Mouse (Mus musculus) intestine, postnatal 0 days (tissue): ENCODE results near the gene Zfp366. TPM values are rescaled to one million over a fixed set of nuclear protein-coding genes. Genes with fewer than 3 reads are reported as not detected.

Experiments used
- ATAC-seq: fragments of 200-750 bp; cut with Nextera tagmentation; 2 replicates; pipeline ENCODE4 v1.8.0; 2017; ENCODE audit warnings: mild to moderate bottlenecking, moderate TSS enrichment, moderate library complexity
- H3K27ac ChIP-seq: fragments of 300-500 bp; sonication (generic); 2 replicates; pipeline ENCODE4 v1.5.1; 2014; ENCODE audit warnings: mild to moderate bottlenecking, low read depth, low read length, moderate library complexity
- H3K27me3 ChIP-seq: fragments of 300-500 bp; sonication (generic); replicated peaks from 2 replicates; pipeline ENCODE4 v1.6.1; 2014; ENCODE audit warnings: low read length, mixed read lengths; ENCODE audit not compliant: control insufficient read depth, insufficient read depth
- H3K36me3 ChIP-seq: fragments of 300-500 bp; sonication (generic); 2 replicates; pipeline ENCODE4 v1.6.1; 2014; ENCODE audit warnings: mild to moderate bottlenecking, moderate library complexity; ENCODE audit not compliant: control insufficient read depth, insufficient read depth
- H3K4me1 ChIP-seq: fragments of 300-500 bp; sonication (generic); replicated peaks from 2 replicates; pipeline ENCODE4 v1.6.1; 2014; ENCODE audit warnings: antibody characterized with exemption, low read length, mixed read lengths; ENCODE audit not compliant: control insufficient read depth, insufficient read depth
- H3K4me2 ChIP-seq: fragments of 300-500 bp; sonication (generic); replicated peaks from 2 replicates; pipeline ENCODE4 v1.6.1; 2014; ENCODE audit warnings: low read depth, mild to moderate bottlenecking, moderate library complexity
- H3K4me3 ChIP-seq: fragments of 300-500 bp; sonication (generic); 2 replicates; pipeline ENCODE4 v1.5.1; 2014; ENCODE audit warnings: low read depth, low read length
- H3K9ac ChIP-seq: fragments of 300-500 bp; sonication (generic); 2 replicates; pipeline ENCODE4 v1.6.1; 2014; ENCODE audit warnings: mild to moderate bottlenecking, low read depth, low read length
- H3K9me3 ChIP-seq: fragments of 300-500 bp; sonication (generic); 2 replicates; pipeline ENCODE4 v1.6.1; 2016; ENCODE audit warnings: mixed run types; ENCODE audit not compliant: control insufficient read depth
- CTCF ChIP-seq: sonication (generic); IDR thresholded peaks from 2 replicates; pipeline ENCODE4 v1.5.1; 2016; ENCODE audit warnings: low read depth, mild to moderate bottlenecking, control low read depth, antibody characterized with exemption, moderate library complexity
- WGBS: fragments of 180-500 bp; shearing (Covaris S2); extraction: QIAGEN DNeasy Blood & Tissue Kit; methylation state at CpG from one replicate; pipeline ENCODE4 v1.1.7; 2014; 5-methylcytosine and 5-hydroxymethylcytosine counted together
- polyA plus RNA-seq: library from polyadenylated mRNA; unstranded; fragments of >200 nt; fragmentation: Nextera tagmentation; extraction: Ambion mirVana; gene quantifications from 2 replicates; pipeline ENCODE4 v1.2.1, GENCODE M21; 2015

The Zfp366 gene
- polyA plus RNA-seq, 1 experiment from 2014 or later = 0.39 TPM

GRCm38 (mm10) chr13:99239741-99240140 is 55.1 kb downstream of the Zfp366 start:
- no peak for ATAC-seq
- Histone ChIP-seq H3K27me3 (no peaks in the 10 kb centered on the region), H3K9me3 (no peaks in the 10 kb centered on the region), H3K4me1 (peaks cover 6% of the 10 kb centered on the region; the same call in 1 of the 2 replicates), H3K4me2 (no peak overlapping the region), H3K4me3 (no peak overlapping the region), H3K36me3 (no peaks in the 10 kb centered on the region), H3K9ac (no peak overlapping the region), H3K27ac (peak overlapping the region; percentile 83; the same call in 1 of the 2 replicates)
- 49% methylated on average over 6 of the region's 6 CpGs for WGBS
- no peak for TF ChIP-seq CTCF

- no peak for ATAC-seq
- Histone ChIP-seq H3K36me3 (no peaks in the 10 kb centered on the region), H3K27me3 (no peaks in the 10 kb centered on the region), H3K27ac (no peak overlapping the region), H3K4me3 (no peak overlapping the region), H3K4me2 (no peak overlapping the region), H3K9me3 (no peaks in the 10 kb centered on the region), H3K4me1 (peaks cover 6% of the 10 kb centered on the region; the same call in 1 of the 2 replicates), H3K9ac (no peak overlapping the region)
- WGBS = 67% methylated on average over 3 of the region's 3 CpGs
- TF ChIP-seq CTCF = no peak
These were observed 57.4 kb downstream of the Zfp366 start for GRCm38 (mm10) chr13:99241984-99242383.

DNA sequence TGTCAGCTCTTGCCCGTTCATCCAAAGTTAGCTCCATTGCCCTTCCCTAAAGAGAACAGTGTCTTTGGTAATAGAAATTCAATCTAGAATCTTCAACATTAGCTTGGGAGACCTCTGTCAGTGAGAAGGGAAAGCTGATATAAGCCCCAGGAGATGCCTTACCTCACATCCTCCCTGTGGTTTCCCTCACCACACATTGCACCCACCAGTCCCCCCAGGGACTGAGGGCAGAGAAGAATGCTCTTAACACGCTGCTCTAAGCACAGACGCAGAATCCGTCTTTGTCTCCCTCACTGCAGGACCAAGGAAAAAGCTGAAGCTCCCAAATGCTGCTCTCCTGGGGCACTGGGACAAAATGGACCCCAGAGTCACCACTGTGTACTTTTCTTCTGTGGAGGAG is 58.3 kb downstream of the Zfp366 start:
- Histone ChIP-seq H3K4me3 (no peak overlapping the region), H3K27me3 (no peaks in the 10 kb centered on the region), H3K4me1 (peaks cover 6% of the 10 kb centered on the region; the same call in 1 of the 2 replicates), H3K4me2 (no peak overlapping the region), H3K9me3 (no peaks in the 10 kb centered on the region), H3K9ac (no peak overlapping the region), H3K36me3 (no peaks in the 10 kb centered on the region), H3K27ac (no peak overlapping the region)
- WGBS = 77% methylated on average over 4 of the region's 4 CpGs
- no peak for ATAC-seq
- no peak for TF ChIP-seq CTCF

GRCm38 (mm10) chr13:99243831-99244230 is 59.2 kb downstream of the Zfp366 start:
- Histone ChIP-seq H3K4me2 (no peak overlapping the region), H3K9ac (no peak overlapping the region), H3K36me3 (no peaks in the 10 kb centered on the region), H3K27ac (no peak overlapping the region), H3K4me1 (peaks cover 3% of the 10 kb centered on the region; the same call in 1 of the 2 replicates), H3K4me3 (no peak overlapping the region), H3K27me3 (no peaks in the 10 kb centered on the region), H3K9me3 (no peaks in the 10 kb centered on the region)
- 87% methylated on average over 9 of the region's 9 CpGs for WGBS
- TF ChIP-seq CTCF = no peak
- no peak for ATAC-seq

GRCm38 (mm10) chr13:99244471-99244870 is 59.8 kb downstream of the Zfp366 start:
- no peak overlapping the region for H3K4me2 ChIP-seq
- TF ChIP-seq CTCF = no peak

DNA sequence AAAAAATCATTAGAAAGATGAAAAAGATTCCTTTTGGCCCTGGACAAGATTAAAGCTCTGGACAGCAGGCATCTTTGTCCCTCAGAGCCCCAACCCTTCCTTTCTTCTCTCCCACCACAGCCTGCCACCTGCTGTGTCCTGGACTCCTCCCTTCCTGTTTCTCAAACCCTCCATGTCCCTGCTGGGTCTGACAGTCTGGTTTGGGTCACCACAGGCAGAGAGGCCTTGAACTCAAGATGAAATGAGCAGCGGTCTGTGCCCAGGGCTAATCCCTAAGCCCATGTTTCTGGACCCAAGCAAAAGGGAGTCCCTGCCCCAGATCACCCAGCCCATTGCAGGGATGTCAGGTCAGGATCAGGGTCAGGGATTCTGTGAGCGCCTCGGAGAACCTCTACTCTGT is 60.3 kb downstream of the Zfp366 start:
- no peaks in the 10 kb centered on the region for H3K27me3 ChIP-seq
- H3K4me1 ChIP-seq = no peaks in the 10 kb centered on the region
- ATAC-seq = no peak
- H3K9me3 ChIP-seq = no peaks in the 10 kb centered on the region
- 68% methylated on average over 3 of the region's 3 CpGs for WGBS
- no peak overlapping the region for H3K27ac ChIP-seq
- no peak overlapping the region for H3K4me3 ChIP-seq
- TF ChIP-seq CTCF = no peak
- H3K36me3 ChIP-seq = no peaks in the 10 kb centered on the region
- no peak overlapping the region for H3K9ac ChIP-seq
- no peak overlapping the region for H3K4me2 ChIP-seq

More at GRCm38 (mm10) chr13:99244471-99244870, 59.8 kb downstream of the Zfp366 start:
- H3K4me1 ChIP-seq = no peaks in the 10 kb centered on the region
- no peaks in the 10 kb centered on the region for H3K36me3 ChIP-seq
- ATAC-seq = no peak
- no peak overlapping the region for H3K27ac ChIP-seq
- H3K27me3 ChIP-seq = no peaks in the 10 kb centered on the region
- WGBS = 66% methylated on average over 6 of the region's 6 CpGs
- H3K9me3 ChIP-seq = no peaks in the 10 kb centered on the region
- H3K9ac ChIP-seq = no peak overlapping the region
- no peak overlapping the region for H3K4me3 ChIP-seq
